Mouse (Mus musculus) lung, adult 2 months (tissue): Measurements from ENCODE around the gene Polr2a.

Experiments
- CTCF ChIP-seq: fragments of 200-500 bp; IDR thresholded peaks from 2 replicates; pipeline ENCODE4 v1.5.1; 2011; ENCODE audit warnings: mild to moderate bottlenecking, low read length, control low read depth; ENCODE audit not compliant: insufficient read depth
- POLR2A ChIP-seq: fragments of 200-500 bp; IDR thresholded peaks from 2 replicates; pipeline ENCODE4 v1.6.1; 2011; ENCODE audit warnings: low read depth, mild to moderate bottlenecking, control low read depth, low read length, borderline replicate concordance; ENCODE audit errors: extremely low read depth

- TF ChIP-seq CTCF (no peak), POLR2A (peak; percentile 44; the same call in 1 of the 2 replicates)
These were observed 44.2 kb upstream of the Polr2a start for GRCm38 (mm10) chr11:69802648-69803105.
